Mouse (Mus musculus): Measurements from ENCODE around the gene Mrps36. TPM values are rescaled to one million over a fixed set of nuclear protein-coding genes. Genes with fewer than 3 reads are reported as not detected.
"Not testable (repeated sequence)": the region's sequence is repeated elsewhere in the genome, so short reads cannot be mapped to it uniquely, and the experiment has no call there.

Mrps36 gene
- polyA plus RNA-seq, 1 experiment from 2014 or later: 238 TPM

DNA sequence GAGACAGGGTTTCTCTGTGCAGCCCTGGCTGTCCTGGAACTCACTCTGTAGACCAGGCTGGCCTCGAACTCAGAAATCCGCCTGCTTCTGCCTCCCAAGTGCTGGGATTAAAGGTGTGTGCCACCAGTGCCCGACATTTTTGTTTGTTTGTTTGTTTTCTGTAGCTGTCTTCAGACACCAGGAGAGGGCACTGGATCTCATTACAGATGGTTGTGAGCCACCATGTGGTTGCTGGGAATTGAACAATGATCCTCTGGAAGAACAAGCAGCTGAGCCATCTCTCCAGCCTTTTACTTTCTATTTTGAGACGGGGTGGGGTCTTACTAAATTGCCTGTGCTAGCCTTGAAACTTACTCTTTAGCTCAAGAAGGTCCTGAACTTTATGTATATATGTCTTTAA lies 15.9 kb downstream of the Mrps36 start:
- 85% methylated on average over 4 of the region's 4 CpGs for WGBS
- not testable (repeated sequence) for H3K27ac ChIP-seq (ENCODE audit: low read depth, low read length); H3K9me3 ChIP-seq (ENCODE audit: control insufficient read depth, low read length); H3K27me3 ChIP-seq (replicated peaks; ENCODE audit: control insufficient read depth, insufficient read depth, low read length); ATAC-seq (replicated peaks; ENCODE audit: low FRiP score); H3K9ac ChIP-seq (ENCODE audit: low read depth, low read length); DNase-seq (ENCODE audit: low spot score); H3K4me3 ChIP-seq (ENCODE audit: low read depth, low read length)
- Histone ChIP-seq H3K4me2 (peak overlapping the region; percentile 74; the same call in 1 of the 2 replicates), H3K4me1 (replicated peaks; ENCODE audit: control insufficient read depth, insufficient read depth, low read length) (peaks cover 16% of the 10 kb centered on the region), H3K36me3 (ENCODE audit: control insufficient read depth, insufficient read depth, low read length) (peaks cover 12% of the 10 kb centered on the region)

DNA sequence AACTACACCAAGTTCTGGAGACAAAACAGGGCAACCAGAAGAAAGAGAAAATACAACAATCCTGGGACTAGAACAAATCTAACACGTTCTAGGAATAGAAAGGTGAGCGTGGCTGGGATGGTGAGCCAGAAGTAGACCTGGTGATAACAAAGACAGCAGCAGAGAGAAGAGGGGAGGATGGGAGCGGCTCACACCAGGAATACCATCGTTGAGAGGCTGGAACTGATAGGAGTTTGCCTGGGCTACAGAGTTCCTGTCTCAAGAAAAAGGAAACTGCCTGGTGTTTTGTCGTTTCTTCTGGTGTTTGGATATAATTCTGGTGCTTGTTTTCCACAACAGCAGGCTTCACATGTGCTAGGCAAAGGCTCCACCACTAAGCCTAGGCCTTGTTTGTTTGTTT lies 16.4 kb downstream of the Mrps36 start:
- no peak overlapping the region for H3K4me2 ChIP-seq
- H3K9ac ChIP-seq (ENCODE audit: low read depth, low read length): no peak overlapping the region
- DNase-seq (ENCODE audit: low spot score) (no peak), ATAC-seq (replicated peaks; ENCODE audit: low FRiP score) (no peak)
- H3K4me1 ChIP-seq (replicated peaks; ENCODE audit: control insufficient read depth, insufficient read depth, low read length): peaks cover 16% of the 10 kb centered on the region
- no peak overlapping the region for H3K4me3 ChIP-seq (ENCODE audit: low read depth, low read length)
- WGBS: 70% methylated on average over 5 of the region's 5 CpGs
- H3K9me3 ChIP-seq (ENCODE audit: control insufficient read depth, low read length): no peaks in the 10 kb centered on the region
- peaks cover 12% of the 10 kb centered on the region for H3K36me3 ChIP-seq (ENCODE audit: control insufficient read depth, insufficient read depth, low read length)
- H3K27ac ChIP-seq (ENCODE audit: low read depth, low read length): no peak overlapping the region
- no peaks in the 10 kb centered on the region for H3K27me3 ChIP-seq (replicated peaks; ENCODE audit: control insufficient read depth, insufficient read depth, low read length)

DNA sequence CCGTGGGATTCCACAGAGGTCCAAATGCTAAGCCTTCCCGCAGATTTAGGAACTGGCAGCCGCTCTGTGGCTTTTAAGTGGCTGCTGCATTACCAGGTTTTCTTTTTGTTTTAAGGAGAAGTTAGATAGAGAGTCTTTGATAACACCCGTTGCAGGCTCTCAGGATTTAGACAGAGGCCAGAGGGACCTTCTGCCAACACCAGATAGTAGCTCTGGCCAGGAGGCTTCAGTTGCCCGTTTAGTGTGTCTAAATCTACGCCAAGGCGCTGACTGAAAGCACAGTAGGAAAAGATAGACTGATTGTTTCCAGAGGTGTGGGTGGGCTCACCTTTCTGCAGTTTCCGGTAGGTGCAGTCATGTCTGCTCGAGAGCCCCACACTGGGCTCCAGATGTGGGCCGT lies 19.3 kb downstream of the Mrps36 start:
- Histone ChIP-seq H3K27ac (ENCODE audit: low read depth, low read length) (no peak overlapping the region), H3K27me3 (replicated peaks; ENCODE audit: control insufficient read depth, insufficient read depth, low read length) (no peaks in the 10 kb centered on the region), H3K9me3 (ENCODE audit: control insufficient read depth, low read length) (no peaks in the 10 kb centered on the region), H3K4me1 (replicated peaks; ENCODE audit: control insufficient read depth, insufficient read depth, low read length) (peaks cover 16% of the 10 kb centered on the region), H3K4me2 (peak overlapping the region; percentile 41), H3K4me3 (ENCODE audit: low read depth, low read length) (no peak overlapping the region), H3K36me3 (ENCODE audit: control insufficient read depth, insufficient read depth, low read length) (peaks cover 15% of the 10 kb centered on the region), H3K9ac (ENCODE audit: low read depth, low read length) (no peak overlapping the region)
- DNase-seq (ENCODE audit: low spot score) (no peak), ATAC-seq (replicated peaks; ENCODE audit: low FRiP score) (peak; percentile 70)
- WGBS: 46% methylated on average over 10 of the region's 10 CpGs

DNA sequence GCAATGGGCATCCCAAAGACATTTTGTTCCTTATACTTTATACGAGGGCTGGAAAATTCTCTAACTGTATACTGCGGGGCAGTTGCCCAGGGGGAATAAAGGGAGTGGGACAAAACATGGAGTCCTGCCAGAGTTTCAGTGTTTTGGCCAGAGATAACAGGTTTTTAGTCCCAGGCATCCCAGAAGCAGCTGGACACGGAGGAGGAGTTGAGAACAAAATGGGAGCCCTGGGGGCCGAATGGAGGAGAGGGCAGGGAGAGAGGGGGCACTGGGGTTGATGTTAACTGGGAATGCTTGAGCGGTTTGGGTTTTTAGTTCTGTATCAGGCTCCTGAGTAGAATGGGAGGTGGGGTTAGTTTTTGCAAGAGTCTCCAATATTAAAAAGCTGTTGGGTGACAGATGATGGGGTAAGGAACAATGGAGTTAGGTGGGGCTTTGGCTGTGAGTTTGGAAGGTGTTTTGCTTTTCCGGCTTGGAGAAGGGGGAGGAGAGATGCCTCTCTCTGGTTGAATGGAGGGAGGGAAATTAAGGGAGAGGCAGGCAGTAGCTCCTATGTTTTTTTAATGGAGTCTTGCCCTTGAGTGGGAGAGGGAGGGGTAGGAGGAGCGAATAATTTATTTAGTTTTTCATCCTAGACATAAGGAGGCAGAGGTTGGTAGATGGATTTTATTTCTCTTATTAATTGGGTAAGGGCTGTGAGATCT lies 20.3 kb downstream of the Mrps36 start:
- 92% methylated on average over 7 of the region's 7 CpGs for WGBS
- Histone ChIP-seq H3K4me3 (ENCODE audit: low read depth, low read length) (no peak overlapping the region), H3K9me3 (ENCODE audit: control insufficient read depth, low read length) (no peaks in the 10 kb centered on the region), H3K27me3 (replicated peaks; ENCODE audit: control insufficient read depth, insufficient read depth, low read length) (no peaks in the 10 kb centered on the region), H3K4me2 (no peak overlapping the region), H3K36me3 (ENCODE audit: control insufficient read depth, insufficient read depth, low read length) (peaks cover 16% of the 10 kb centered on the region), H3K27ac (ENCODE audit: low read depth, low read length) (no peak overlapping the region), H3K9ac (ENCODE audit: low read depth, low read length) (no peak overlapping the region), H3K4me1 (replicated peaks; ENCODE audit: control insufficient read depth, insufficient read depth, low read length) (peaks cover 13% of the 10 kb centered on the region)
- DNase-seq (ENCODE audit: low spot score) (no peak), ATAC-seq (replicated peaks; ENCODE audit: low FRiP score) (no peak)

DNA sequence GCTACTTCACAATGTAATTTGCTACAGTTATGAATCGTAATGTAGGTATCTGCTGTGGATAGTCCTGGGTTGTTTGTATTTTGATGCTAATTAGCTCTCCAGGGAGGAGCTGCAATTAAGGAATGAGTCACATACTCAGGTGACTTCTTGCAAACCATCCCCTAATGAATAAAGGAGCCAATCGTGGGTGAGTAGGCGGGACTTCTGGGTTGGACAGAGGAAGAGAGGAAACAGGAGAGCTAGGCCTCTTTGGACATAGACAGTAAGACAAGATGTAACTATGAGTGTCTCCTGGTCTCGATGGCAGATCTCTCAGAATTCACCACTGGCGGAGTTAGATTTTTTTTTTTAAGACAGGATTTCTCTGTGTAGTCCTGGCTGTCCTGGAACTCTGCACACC lies 22.8 kb downstream of the Mrps36 start:
- Histone ChIP-seq H3K36me3 (ENCODE audit: control insufficient read depth, insufficient read depth, low read length) (peaks cover 13% of the 10 kb centered on the region; the same call in 1 of the 2 replicates), H3K4me3 (ENCODE audit: low read depth, low read length) (no peak overlapping the region), H3K9me3 (ENCODE audit: control insufficient read depth, low read length) (no peaks in the 10 kb centered on the region), H3K9ac (ENCODE audit: low read depth, low read length) (no peak overlapping the region), H3K4me1 (replicated peaks; ENCODE audit: control insufficient read depth, insufficient read depth, low read length) (peaks cover 7% of the 10 kb centered on the region), H3K27ac (ENCODE audit: low read depth, low read length) (no peak overlapping the region), H3K27me3 (replicated peaks; ENCODE audit: control insufficient read depth, insufficient read depth, low read length) (no peaks in the 10 kb centered on the region), H3K4me2 (no peak overlapping the region)
- WGBS: 86% methylated on average over 5 of the region's 5 CpGs
- ATAC-seq (replicated peaks; ENCODE audit: low FRiP score): no peak
- DNase-seq (ENCODE audit: low spot score): no peak

DNA sequence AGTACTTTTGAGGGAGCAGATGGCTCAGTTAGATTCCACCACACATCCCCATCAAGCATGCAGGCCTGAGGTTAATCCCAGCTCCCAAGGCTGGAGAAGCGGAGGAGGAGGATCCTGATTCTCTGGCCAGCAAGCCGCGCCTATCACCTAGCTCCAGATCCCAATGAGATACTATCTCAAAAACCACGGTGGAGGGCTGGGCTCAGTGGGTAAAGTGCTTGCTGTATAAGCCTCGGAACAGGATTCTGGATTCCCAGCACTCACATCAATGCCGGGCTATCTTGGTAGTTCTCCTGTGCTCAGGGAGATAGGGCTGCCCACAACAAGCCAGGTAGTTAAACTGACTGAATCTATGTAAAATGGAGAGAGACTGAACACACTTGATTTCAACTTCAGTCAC lies 29.0 kb downstream of the Mrps36 start:
- WGBS: 79% methylated on average over 6 of the region's 6 CpGs
- no peak for ATAC-seq (replicated peaks; ENCODE audit: low FRiP score)
- no peaks in the 10 kb centered on the region for H3K9me3 ChIP-seq (ENCODE audit: control insufficient read depth, low read length)

DNA sequence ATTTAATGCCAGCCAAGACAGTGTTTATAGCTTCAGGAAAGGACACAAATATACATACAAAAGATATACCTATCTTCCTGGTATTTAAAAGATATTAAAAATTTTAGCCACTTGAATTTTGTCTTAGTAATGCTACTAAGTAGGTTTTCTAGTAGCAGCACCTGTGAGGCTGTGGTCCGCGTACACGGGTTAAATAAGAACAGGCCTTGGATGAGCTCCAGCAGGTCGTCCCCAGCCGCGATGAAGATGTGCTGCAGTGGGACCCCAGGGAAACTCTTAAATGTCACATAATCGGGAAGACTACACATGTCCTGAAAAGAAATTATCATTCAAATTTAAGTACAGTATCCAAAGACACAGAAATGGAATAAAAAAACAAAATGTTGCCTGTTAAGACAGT lies 38.3 kb downstream of the Mrps36 start:
- no peak overlapping the region for H3K4me2 ChIP-seq
- no peak for DNase-seq (ENCODE audit: low spot score)
- no peak for ATAC-seq (replicated peaks; ENCODE audit: low FRiP score)
- 94% methylated on average over 7 of the region's 7 CpGs for WGBS
- H3K4me1 ChIP-seq (replicated peaks; ENCODE audit: control insufficient read depth, insufficient read depth, low read length): no peaks in the 10 kb centered on the region
- H3K36me3 ChIP-seq (ENCODE audit: control insufficient read depth, insufficient read depth, low read length): peaks cover 56% of the 10 kb centered on the region
- no peak overlapping the region for H3K27ac ChIP-seq (ENCODE audit: low read depth, low read length)
- H3K27me3 ChIP-seq (replicated peaks; ENCODE audit: control insufficient read depth, insufficient read depth, low read length): no peaks in the 10 kb centered on the region
- no peak overlapping the region for H3K9ac ChIP-seq (ENCODE audit: low read depth, low read length)
- no peak overlapping the region for H3K4me3 ChIP-seq (ENCODE audit: low read depth, low read length)
- no peaks in the 10 kb centered on the region for H3K9me3 ChIP-seq (ENCODE audit: control insufficient read depth, low read length)

More for the DNA sequence above, 29.0 kb downstream of the Mrps36 start:
- Histone ChIP-seq H3K9ac (ENCODE audit: low read depth, low read length) (no peak overlapping the region), H3K4me1 (replicated peaks; ENCODE audit: control insufficient read depth, insufficient read depth, low read length) (no peaks in the 10 kb centered on the region), H3K4me2 (no peak overlapping the region), H3K4me3 (ENCODE audit: low read depth, low read length) (no peak overlapping the region), H3K36me3 (ENCODE audit: control insufficient read depth, insufficient read depth, low read length) (peaks cover 34% of the 10 kb centered on the region), H3K27me3 (replicated peaks; ENCODE audit: control insufficient read depth, insufficient read depth, low read length) (no peaks in the 10 kb centered on the region), H3K27ac (ENCODE audit: low read depth, low read length) (no peak overlapping the region)
- no peak for DNase-seq (ENCODE audit: low spot score)

DNA sequence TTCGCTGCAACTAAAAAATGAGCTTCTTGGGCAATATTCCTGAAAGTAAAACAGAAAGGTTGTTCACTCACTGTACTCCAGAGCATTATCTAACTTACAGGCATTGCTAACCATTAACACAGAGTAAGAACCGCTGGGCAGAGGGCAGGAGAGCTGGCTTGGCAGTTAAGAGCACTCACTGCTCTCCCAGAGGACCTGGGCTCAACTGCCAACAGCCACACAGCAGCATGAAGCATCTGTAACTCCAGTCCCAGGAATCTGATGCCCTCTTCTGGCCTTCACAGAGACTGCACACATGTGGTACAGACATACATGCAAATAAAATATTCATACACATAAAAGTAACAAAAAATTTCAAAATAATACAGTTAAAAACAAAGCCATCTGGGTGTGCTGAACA lies 41.0 kb downstream of the Mrps36 start:
- whole genome bisulfite sequencing: 93% methylated on average over 2 of the region's 2 CpGs
- no peaks in the 10 kb centered on the region for H3K4me1 ChIP-seq (replicated peaks; ENCODE audit: control insufficient read depth, insufficient read depth, low read length)
- peaks cover 52% of the 10 kb centered on the region for H3K36me3 ChIP-seq (ENCODE audit: control insufficient read depth, insufficient read depth, low read length)

DNA sequence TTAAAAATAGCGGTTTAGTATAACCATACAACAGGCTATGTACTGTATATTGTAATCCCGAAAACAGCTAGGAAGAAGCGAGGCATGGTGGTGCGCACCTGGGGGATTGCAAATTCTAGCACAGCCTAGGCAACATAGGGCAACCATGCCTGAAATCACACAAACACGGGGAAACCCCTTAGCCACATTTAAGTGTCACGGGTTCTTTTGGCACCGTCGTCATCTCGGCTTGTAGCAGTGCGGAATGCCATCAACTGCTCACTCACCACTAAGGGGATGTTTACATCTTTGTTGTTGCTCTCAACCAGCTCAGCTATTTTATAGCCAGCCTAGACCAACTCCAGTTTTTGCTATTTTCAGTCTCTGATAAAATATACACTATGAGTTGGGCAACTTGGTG lies 45.6 kb downstream of the Mrps36 start:
- Histone ChIP-seq H3K9ac (ENCODE audit: low read depth, low read length) (no peak overlapping the region), H3K27me3 (replicated peaks; ENCODE audit: control insufficient read depth, insufficient read depth, low read length) (no peaks in the 10 kb centered on the region), H3K4me1 (replicated peaks; ENCODE audit: control insufficient read depth, insufficient read depth, low read length) (no peaks in the 10 kb centered on the region), H3K27ac (ENCODE audit: low read depth, low read length) (no peak overlapping the region), H3K9me3 (ENCODE audit: control insufficient read depth, low read length) (no peaks in the 10 kb centered on the region), H3K4me3 (ENCODE audit: low read depth, low read length) (no peak overlapping the region), H3K36me3 (ENCODE audit: control insufficient read depth, insufficient read depth, low read length) (peaks cover 22% of the 10 kb centered on the region), H3K4me2 (no peak overlapping the region)
- 95% methylated on average over 10 of the region's 10 CpGs for WGBS
- ATAC-seq (replicated peaks; ENCODE audit: low FRiP score): no peak
- no peak for DNase-seq (ENCODE audit: low spot score)

More for the DNA sequence above, 41.0 kb downstream of the Mrps36 start:
- no peak; the same call in 1 of the 2 replicates for ATAC-seq (replicated peaks; ENCODE audit: low FRiP score)
- no peak for DNase-seq (ENCODE audit: low spot score)
- no peak overlapping the region for H3K4me2 ChIP-seq
- H3K9ac ChIP-seq (ENCODE audit: low read depth, low read length): no peak overlapping the region
- H3K9me3 ChIP-seq (ENCODE audit: control insufficient read depth, low read length): no peaks in the 10 kb centered on the region
- no peak overlapping the region for H3K4me3 ChIP-seq (ENCODE audit: low read depth, low read length)
- no peaks in the 10 kb centered on the region for H3K27me3 ChIP-seq (replicated peaks; ENCODE audit: control insufficient read depth, insufficient read depth, low read length)
- H3K27ac ChIP-seq (ENCODE audit: low read depth, low read length): no peak overlapping the region
